Mouse (Mus musculus): ENCODE measurements around the gene Cybrd1.

DNA sequence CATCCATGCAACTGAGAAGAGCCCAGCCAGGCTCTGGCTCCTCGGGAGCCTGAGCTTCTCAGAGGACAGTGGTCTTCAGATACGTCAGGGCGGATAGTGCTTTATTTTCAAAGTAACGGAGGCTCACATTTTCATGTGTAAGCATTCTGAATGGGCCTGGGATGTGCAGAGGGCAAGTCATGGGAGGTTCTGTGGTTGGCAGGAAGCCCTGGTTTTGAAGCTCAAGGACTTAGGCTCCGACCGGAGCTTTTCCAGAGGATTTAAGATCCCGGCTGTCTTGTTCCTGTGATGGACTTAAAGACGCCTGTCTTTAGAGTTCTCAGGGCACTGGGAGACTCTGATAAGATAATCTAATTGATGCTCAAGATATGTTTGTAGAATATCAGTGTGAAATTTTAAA lies 38.7 kb downstream of the Cybrd1 start:
- TF ChIP-seq CTCF (conservative IDR thresholded peaks at IDR 0.05; ENCODE audit: low read length) (no peak), POU5F1 (IDR thresholded peaks at IDR 0.05; ENCODE audit: borderline replicate concordance, low read length) (no peak), NANOG (IDR thresholded peaks at IDR 0.05; ENCODE audit: borderline replicate concordance, low read length) (no peak)
